Mouse (Mus musculus) heart, postnatal 0 days (tissue): ENCODE measurements around the gene 4930562C15Rik.

Experiments used
- CTCF ChIP-seq: IDR thresholded peaks from 2 replicates; pipeline ENCODE4 v1.5.1; 2016; ENCODE audit warnings: antibody characterized with exemption, control low read depth, low read depth
- EP300 ChIP-seq: IDR thresholded peaks from 2 replicates; pipeline ENCODE4 v1.6.1; 2016; ENCODE audit warnings: antibody characterized with exemption, low read depth

DNA sequence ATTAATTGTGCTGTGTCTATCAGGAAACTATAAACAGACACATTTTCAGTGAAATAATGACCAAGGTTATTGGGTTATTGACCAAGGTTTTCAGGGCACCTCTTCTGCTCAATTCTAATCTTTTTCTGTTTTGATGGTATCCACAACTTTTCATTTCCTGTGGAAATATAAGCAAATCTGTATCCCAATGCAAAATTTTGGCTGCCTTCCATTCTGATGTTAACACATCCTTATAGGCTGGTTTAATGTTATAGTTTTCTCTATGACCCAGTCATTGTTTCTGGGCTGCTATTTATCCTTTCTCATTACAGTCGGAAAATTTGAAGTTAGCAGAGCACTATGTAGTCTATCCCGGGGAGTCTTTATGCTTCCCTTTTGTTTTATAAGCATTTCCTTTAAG lies 64.5 kb downstream of the 4930562C15Rik start:
- TF ChIP-seq CTCF = no peak
- no peak for TF ChIP-seq EP300
